Mouse (Mus musculus): ENCODE results near the gene Ralb.

DNA sequence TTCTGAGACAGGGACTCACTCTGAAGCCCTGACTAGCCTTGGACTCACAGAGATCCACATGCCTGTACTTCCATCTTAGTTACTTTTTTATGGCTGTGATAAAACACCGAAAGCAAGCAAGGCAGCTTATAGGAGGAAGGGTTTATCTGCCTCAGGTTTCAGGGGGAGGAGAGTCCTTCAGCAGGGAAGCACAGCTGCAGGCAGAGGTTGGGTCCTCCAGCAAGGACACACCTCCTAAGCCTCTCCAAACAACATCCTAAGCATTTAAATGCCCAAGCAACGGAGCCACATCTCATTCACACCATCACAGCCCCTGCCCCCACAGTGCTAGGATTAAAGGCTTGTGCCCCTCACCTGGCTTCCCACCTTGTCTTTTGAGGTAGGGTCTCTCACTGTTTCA is 18.8 kb downstream of the Ralb start:
- TF ChIP-seq CTCF (IDR thresholded peaks at IDR 0.05; ENCODE audit: low read depth) (no peak), EP300 (IDR thresholded peaks at IDR 0.05; ENCODE audit: low read depth) (no peak)

All from liver, postnatal 0 days (tissue).